Mouse (Mus musculus) liver, embryonic 14.5 days (tissue): ENCODE measurements around the gene Col19a1. TPM values are rescaled to one million over a fixed set of nuclear protein-coding genes. Genes with fewer than 3 reads are reported as not detected.

ENCODE experiments used
- ATAC-seq: fragments of 200-750 bp; cut with Nextera tagmentation; 2 replicates; pipeline ENCODE4 v1.8.0; 2017; ENCODE audit warnings: moderate number of reproducible peaks, mild to moderate bottlenecking, moderate library complexity; ENCODE audit not compliant: insufficient read depth
- DNase-seq, 3 experiments: peaks; one replicate each; pipeline ENCODE4 v3.0.0-alpha.2; 2012 to 2013; ENCODE audit warnings: low read depth in 3 of 3, low spot score in 3 of 3
- H3K27ac ChIP-seq: fragments of 300-500 bp; sonication (generic); 2 replicates; pipeline ENCODE4 v1.5.1; 2014; ENCODE audit warnings: moderate library complexity, mild to moderate bottlenecking, control low read depth, inconsistent platforms
- H3K27me3 ChIP-seq: fragments of 300-500 bp; sonication (generic); 2 replicates; pipeline ENCODE4 v1.6.1; 2014; ENCODE audit warnings: mild to moderate bottlenecking, low read length, moderate library complexity; ENCODE audit not compliant: control insufficient read depth, insufficient read depth
- H3K36me3 ChIP-seq: fragments of 300-500 bp; sonication (generic); replicated peaks from 2 replicates; pipeline ENCODE4 v1.6.1; 2014; ENCODE audit warnings: low read depth; ENCODE audit not compliant: control insufficient read depth, insufficient read depth
- H3K4me1 ChIP-seq, 2 experiments: fragments of 200-500 bp in 1 of 2; fragments of 300-500 bp in 1 of 2; sonication (generic) in 1 of 2; replicated peaks; 2 replicates each; pipeline ENCODE4 v1.6.1; 2012 to 2014; ENCODE audit warnings: antibody characterized with exemption in 1 of 2, inconsistent platforms in 1 of 2, low read length in 1 of 2; ENCODE audit not compliant: control insufficient read depth in 2 of 2, insufficient read depth in 2 of 2
- H3K4me2 ChIP-seq: fragments of 300-500 bp; sonication (generic); 2 replicates; pipeline ENCODE4 v1.6.1; 2014; ENCODE audit warnings: low read depth, mild to moderate bottlenecking, control low read depth, moderate library complexity
- H3K4me3 ChIP-seq, 2 experiments: fragments of 200-500 bp in 1 of 2; fragments of 300-500 bp in 1 of 2; sonication (generic) in 1 of 2; 2 replicates each; pipeline ENCODE4 v1.5.1; 2012 to 2014; ENCODE audit warnings: low read depth in 2 of 2, low read length in 2 of 2, mild to moderate bottlenecking in 2 of 2, control low read depth in 1 of 2, inconsistent platforms in 1 of 2, moderate library complexity in 1 of 2; ENCODE audit not compliant: insufficient read depth in 1 of 2
- H3K9ac ChIP-seq: fragments of 300-500 bp; sonication (generic); replicated peaks from 2 replicates; pipeline ENCODE4 v1.6.1; 2014; ENCODE audit warnings: mild to moderate bottlenecking, control low read depth, moderate library complexity
- H3K9me3 ChIP-seq: fragments of 300-500 bp; sonication (generic); 2 replicates; pipeline ENCODE4 v1.6.1; 2016; ENCODE audit warnings: low read length, mixed read lengths; ENCODE audit not compliant: control insufficient read depth
- CTCF ChIP-seq: IDR thresholded peaks from 2 replicates; pipeline ENCODE4 v1.5.1; 2016; ENCODE audit warnings: antibody characterized with exemption, low read depth, control low read depth
- EP300 ChIP-seq: IDR thresholded peaks from 2 replicates; pipeline ENCODE4 v1.6.1; 2016; ENCODE audit warnings: antibody characterized with exemption, low read depth
- WGBS: fragments of 180-500 bp; shearing (Covaris S2); extraction: QIAGEN DNeasy Blood & Tissue Kit; methylation state at CpG from one replicate; pipeline ENCODE4 v1.1.7; 2014; ENCODE audit not compliant: insufficient replicate concordance; 5-methylcytosine and 5-hydroxymethylcytosine counted together
- polyA plus RNA-seq, 2 experiments: library from polyadenylated mRNA; depleted of rRNA in 1 of 2; stranded (reverse) in 1 of 2; unstranded in 1 of 2; fragments of >200 nt; fragmentation: Nextera tagmentation in 1 of 2; extraction: Ambion mirVana in 1 of 2; gene quantifications; 2 replicates each; pipeline versions ENCODE4 v1.2.1 to v1.2.3; 2012 to 2014

Gene Col19a1
- polyA plus RNA-seq, 2 experiments, result not detected

GRCm38 (mm10) chr1:24550031-24550430 is 37.2 kb downstream of the Col19a1 start:
- ATAC-seq (no peak), DNase-seq (no peak)
- WGBS, result 56% methylated on average over 10 of the region's 10 CpGs
- TF ChIP-seq CTCF (no peak), EP300 (no peak)
- Histone ChIP-seq H3K9ac (no peak overlapping the region), H3K4me1 (no peaks in the 10 kb centered on the region), H3K27me3 (no peaks in the 10 kb centered on the region), H3K27ac (no peak overlapping the region), H3K9me3 (no peaks in the 10 kb centered on the region), H3K36me3 (no peaks in the 10 kb centered on the region), H3K4me3 (no peak overlapping the region), H3K4me2 (no peak overlapping the region)

- Histone ChIP-seq H3K9me3 (no peaks in the 10 kb centered on the region), H3K4me3 (no peak overlapping the region), H3K36me3 (no peaks in the 10 kb centered on the region), H3K27me3 (no peaks in the 10 kb centered on the region), H3K27ac (no peak overlapping the region), H3K4me2 (no peak overlapping the region), H3K9ac (no peak overlapping the region), H3K4me1 (no peaks in the 10 kb centered on the region)
- ATAC-seq (no peak), DNase-seq (no peak)
- 59% methylated on average over 8 of the region's 8 CpGs for WGBS
- no peak for TF ChIP-seq EP300
These were observed 38.2 kb downstream of the Col19a1 start for GRCm38 (mm10) chr1:24549050-24549449.

GRCm38 (mm10) chr1:24547574-24547973 is 39.7 kb downstream of the Col19a1 start:
- no peak for TF ChIP-seq CTCF
- no peak for TF ChIP-seq EP300
- no peaks in the 10 kb centered on the region for H3K27me3 ChIP-seq
- no peak overlapping the region for H3K4me3 ChIP-seq
- no peaks in the 10 kb centered on the region for H3K36me3 ChIP-seq
- no peak overlapping the region for H3K9ac ChIP-seq
- H3K4me1 ChIP-seq, result no peaks in the 10 kb centered on the region
- no peak for ATAC-seq
- no peak overlapping the region for H3K27ac ChIP-seq
- no peaks in the 10 kb centered on the region for H3K9me3 ChIP-seq
- H3K4me2 ChIP-seq, result no peak overlapping the region
- WGBS, result 32% methylated on average over 1 of the region's 1 CpGs
- DNase-seq, result no peak

GRCm38 (mm10) chr1:24539852-24540251 is 47.4 kb downstream of the Col19a1 start:
- Histone ChIP-seq H3K4me2 (no peak overlapping the region), H3K36me3 (no peaks in the 10 kb centered on the region), H3K9me3 (no peaks in the 10 kb centered on the region), H3K4me3 (no peak overlapping the region), H3K4me1 (no peaks in the 10 kb centered on the region), H3K9ac (no peak overlapping the region), H3K27me3 (no peaks in the 10 kb centered on the region), H3K27ac (no peak overlapping the region)
- ATAC-seq (no peak), DNase-seq (no peak)
- whole genome bisulfite sequencing, result 27% methylated on average over 1 of the region's 1 CpGs
- no peak for TF ChIP-seq CTCF
- no peak for TF ChIP-seq EP300

- no peaks in the 10 kb centered on the region for H3K9me3 ChIP-seq
- TF ChIP-seq CTCF, result no peak
- no peak for TF ChIP-seq EP300
- no peaks in the 10 kb centered on the region for H3K27me3 ChIP-seq
- ATAC-seq, result no peak
- 58% methylated on average over 2 of the region's 2 CpGs for WGBS
- H3K4me1 ChIP-seq, result no peaks in the 10 kb centered on the region
- no peak overlapping the region for H3K9ac ChIP-seq
- H3K4me3 ChIP-seq, result no peak overlapping the region
- H3K4me2 ChIP-seq, result no peak overlapping the region
- no peaks in the 10 kb centered on the region for H3K36me3 ChIP-seq
- no peak overlapping the region for H3K27ac ChIP-seq
- DNase-seq, result no peak
These were observed 60.1 kb downstream of the Col19a1 start for GRCm38 (mm10) chr1:24527194-24527593.

- Histone ChIP-seq H3K27me3 (no peaks in the 10 kb centered on the region), H3K9me3 (no peaks in the 10 kb centered on the region), H3K4me2 (no peak overlapping the region), H3K4me3 (no peak overlapping the region), H3K4me1 (no peaks in the 10 kb centered on the region), H3K27ac (no peak overlapping the region), H3K36me3 (no peaks in the 10 kb centered on the region), H3K9ac (no peak overlapping the region)
- TF ChIP-seq EP300 (no peak), CTCF (no peak)
- DNase-seq, result no peak
- 47% methylated on average over 4 of the region's 4 CpGs for WGBS
- no peak for ATAC-seq
These were observed 69.8 kb downstream of the Col19a1 start for GRCm38 (mm10) chr1:24517462-24517861.
